Mouse (Mus musculus) midbrain, embryonic 10.5 days (tissue): ENCODE measurements at regions not wholly inside any gene's neighbourhood (a gene's known extent, or its start where the extent isn't known, plus 50 kb on each side); places are given as distances from the start of the nearest gene placed in this dataset.
"Not testable (repeated sequence)": the region's sequence is repeated elsewhere in the genome, so short reads cannot be mapped to it uniquely, and the experiment has no call there.

Experiments used
- DNase-seq: peaks from one replicate; pipeline ENCODE4 v3.0.0-alpha.2; 2017; ENCODE audit warnings: low spot score
- H3K27ac ChIP-seq: fragments of 300-500 bp; sonication (generic); replicated peaks from 2 replicates; pipeline ENCODE4 v1.5.1; 2016; ENCODE audit warnings: mild to moderate bottlenecking
- H3K27me3 ChIP-seq: fragments of 300-500 bp; sonication (generic); 2 replicates; pipeline ENCODE4 v1.6.1; 2016; ENCODE audit warnings: low read depth, mild to moderate bottlenecking; ENCODE audit not compliant: poor library complexity, severe bottlenecking
- H3K36me3 ChIP-seq: fragments of 300-500 bp; sonication (generic); 2 replicates; pipeline ENCODE4 v1.6.1; 2016; ENCODE audit warnings: mild to moderate bottlenecking, moderate library complexity
- H3K4me1 ChIP-seq: fragments of 300-500 bp; sonication (generic); 2 replicates; pipeline ENCODE4 v1.6.1; 2016
- H3K4me3 ChIP-seq: fragments of 300-500 bp; sonication (generic); 2 replicates; pipeline ENCODE4 v1.5.1; 2016; ENCODE audit warnings: mild to moderate bottlenecking, moderate library complexity
- H3K9me3 ChIP-seq: fragments of 300-500 bp; sonication (generic); replicated peaks from 2 replicates; pipeline ENCODE4 v1.6.1; 2016; ENCODE audit warnings: mild to moderate bottlenecking
- WGBS: fragments of 180-500 bp; shearing (Covaris S2); methylation state at CpG from one replicate; pipeline ENCODE4 v1.1.7; 2016; 5-methylcytosine and 5-hydroxymethylcytosine counted together

- no peak overlapping the region for H3K4me3 ChIP-seq
- H3K4me1 ChIP-seq: no peaks in the 10 kb centered on the region
- no peaks in the 10 kb centered on the region for H3K27me3 ChIP-seq
- no peak overlapping the region for H3K27ac ChIP-seq
- no peaks in the 10 kb centered on the region; the same call in 1 of the 2 replicates for H3K9me3 ChIP-seq
- no peak for DNase-seq
- H3K36me3 ChIP-seq: no peaks in the 10 kb centered on the region
- WGBS: 94% methylated on average over 1 of the region's 1 CpGs
Measured at GRCm38 (mm10) chr6:68750451-68750850, 1214.9 kb upstream of the Tacstd2 start.

DNA sequence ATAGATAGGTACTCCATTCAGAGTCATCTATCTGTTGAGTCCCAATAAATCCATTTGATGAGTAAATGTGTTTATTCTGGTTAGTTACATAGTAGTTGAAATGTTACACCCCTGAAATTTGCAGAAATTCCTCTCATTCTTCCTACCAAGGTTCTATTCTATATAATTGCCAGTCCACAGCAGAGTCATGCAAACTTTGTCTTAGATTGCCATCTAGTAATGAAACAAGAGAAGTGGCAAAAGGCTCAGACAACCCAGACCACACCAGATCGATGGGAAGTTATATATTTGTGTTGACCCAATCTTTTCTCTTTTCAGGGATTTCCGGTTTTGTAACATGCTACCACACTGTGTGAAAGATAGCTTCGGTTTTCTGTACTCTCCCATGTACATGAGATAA lies 1214.1 kb upstream of the Tacstd2 start:
- H3K9me3 ChIP-seq: no peaks in the 10 kb centered on the region; the same call in 1 of the 2 replicates
- H3K27me3 ChIP-seq: no peaks in the 10 kb centered on the region
- WGBS: 81% methylated on average over 3 of the region's 3 CpGs
- no peaks in the 10 kb centered on the region for H3K4me1 ChIP-seq
- H3K27ac ChIP-seq: no peak overlapping the region
- no peak overlapping the region for H3K4me3 ChIP-seq
- H3K36me3 ChIP-seq: no peaks in the 10 kb centered on the region
- no peak for DNase-seq

- Histone ChIP-seq H3K27me3 (no peaks in the 10 kb centered on the region), H3K4me1 (no peaks in the 10 kb centered on the region), H3K27ac (no peak overlapping the region), H3K36me3 (no peaks in the 10 kb centered on the region), H3K4me3 (no peak overlapping the region), H3K9me3 (0 out of 2 replicates have a peak, but pooled peaks cover 2% of the 10 kb centered on the region)
- DNase-seq: no peak
Measured at GRCm38 (mm10) chr6:68738573-68738972, 1203.0 kb upstream of the Tacstd2 start.

DNA sequence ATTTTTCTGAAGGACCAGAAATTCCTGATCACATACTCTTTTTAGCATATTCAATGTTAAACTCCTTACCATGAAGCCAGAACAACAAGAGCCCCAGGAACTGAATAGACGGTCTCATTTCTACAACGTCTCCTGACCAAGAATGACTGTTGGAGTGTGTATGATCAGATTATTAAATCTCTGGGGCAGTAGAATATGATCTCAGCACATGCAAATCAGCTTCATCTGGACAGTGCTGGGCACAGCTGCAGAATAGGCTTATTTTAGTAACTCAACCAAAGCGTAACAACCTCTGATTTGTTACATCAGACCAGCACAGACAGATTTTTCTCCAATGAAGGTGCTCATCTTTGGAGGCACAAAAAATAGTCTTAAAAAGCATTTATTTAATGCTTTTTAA lies 1201.1 kb upstream of the Tacstd2 start:
- no peaks in the 10 kb centered on the region for H3K36me3 ChIP-seq
- DNase-seq: no peak
- 0 out of 2 replicates have a peak, but pooled peaks cover 2% of the 10 kb centered on the region for H3K9me3 ChIP-seq
- no peak overlapping the region for H3K4me3 ChIP-seq
- no peaks in the 10 kb centered on the region for H3K27me3 ChIP-seq
- WGBS: 94% methylated on average over 3 of the region's 3 CpGs
- no peaks in the 10 kb centered on the region for H3K4me1 ChIP-seq
- H3K27ac ChIP-seq: no peak overlapping the region

GRCm38 (mm10) chr6:68736068-68736467 lies 1200.5 kb upstream of the Tacstd2 start:
- no peaks in the 10 kb centered on the region for H3K36me3 ChIP-seq
- H3K4me1 ChIP-seq: no peaks in the 10 kb centered on the region
- no peaks in the 10 kb centered on the region for H3K27me3 ChIP-seq
- H3K4me3 ChIP-seq: no peak overlapping the region
- 0 out of 2 replicates have a peak, but pooled peaks cover 2% of the 10 kb centered on the region for H3K9me3 ChIP-seq
- no peak overlapping the region for H3K27ac ChIP-seq
- DNase-seq: no peak

GRCm38 (mm10) chr6:68711084-68711483 lies 1175.5 kb upstream of the Tacstd2 start:
- DNase-seq, H3K4me3 ChIP-seq, H3K36me3 ChIP-seq, H3K4me1 ChIP-seq, H3K9me3 ChIP-seq, H3K27me3 ChIP-seq, H3K27ac ChIP-seq: not testable (repeated sequence)
- WGBS: 76% methylated on average over 1 of the region's 1 CpGs

DNA sequence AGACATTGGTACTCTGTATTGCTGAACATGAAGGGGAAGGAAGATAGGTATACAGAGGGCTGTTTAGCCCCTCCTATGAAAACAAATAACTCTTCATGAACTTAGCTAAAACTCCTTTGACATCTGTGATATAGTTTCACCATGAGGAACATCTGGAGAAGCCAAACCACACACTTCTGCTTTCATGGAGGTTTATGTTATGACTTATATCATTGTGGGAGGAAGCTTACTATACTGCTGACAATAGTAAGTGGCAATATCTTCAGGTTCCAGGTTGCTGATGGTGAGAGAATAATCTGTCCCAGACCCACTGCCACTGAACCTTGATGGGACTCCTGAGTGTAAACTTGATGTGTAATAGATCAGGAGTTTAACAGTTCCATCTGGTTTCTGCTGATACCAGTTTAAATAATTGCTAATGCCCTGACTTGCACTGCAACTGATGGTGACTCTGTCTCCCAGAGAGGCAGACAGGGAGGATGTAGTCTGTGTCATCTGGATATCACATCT lies 1168.8 kb upstream of the Tacstd2 start:
- H3K27me3 ChIP-seq, H3K27ac ChIP-seq, DNase-seq, H3K9me3 ChIP-seq, H3K36me3 ChIP-seq, H3K4me1 ChIP-seq, H3K4me3 ChIP-seq: not testable (repeated sequence)

DNA sequence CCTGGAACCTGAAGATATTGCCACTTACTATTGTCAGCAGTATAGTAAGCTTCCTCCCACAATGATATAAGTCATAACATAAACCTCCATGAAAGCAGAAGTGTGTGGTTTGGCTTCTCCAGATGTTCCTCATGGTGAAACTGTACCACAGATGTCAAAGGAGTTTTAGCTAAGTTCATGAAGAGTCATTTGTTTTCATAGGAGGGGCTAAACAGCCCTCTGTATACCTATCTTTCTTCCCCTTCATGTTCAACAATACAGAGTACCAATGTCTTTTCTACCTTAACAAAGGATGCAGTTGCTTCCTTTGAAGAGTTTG lies 1145.2 kb upstream of the Tacstd2 start:
- not testable (repeated sequence) for H3K4me3 ChIP-seq, H3K9me3 ChIP-seq, H3K4me1 ChIP-seq, H3K27me3 ChIP-seq, H3K36me3 ChIP-seq, DNase-seq, H3K27ac ChIP-seq

GRCm38 (mm10) chr6:68680099-68680791 lies 1144.6 kb upstream of the Tacstd2 start:
- Histone ChIP-seq H3K4me1 (no peaks in the 10 kb centered on the region), H3K9me3 (no peaks in the 10 kb centered on the region), H3K36me3 (no peaks in the 10 kb centered on the region), H3K27ac (no peak overlapping the region), H3K27me3 (no peaks in the 10 kb centered on the region), H3K4me3 (no peak overlapping the region)
- WGBS: 78% methylated on average over 3 of the region's 3 CpGs
- no peak for DNase-seq

DNA sequence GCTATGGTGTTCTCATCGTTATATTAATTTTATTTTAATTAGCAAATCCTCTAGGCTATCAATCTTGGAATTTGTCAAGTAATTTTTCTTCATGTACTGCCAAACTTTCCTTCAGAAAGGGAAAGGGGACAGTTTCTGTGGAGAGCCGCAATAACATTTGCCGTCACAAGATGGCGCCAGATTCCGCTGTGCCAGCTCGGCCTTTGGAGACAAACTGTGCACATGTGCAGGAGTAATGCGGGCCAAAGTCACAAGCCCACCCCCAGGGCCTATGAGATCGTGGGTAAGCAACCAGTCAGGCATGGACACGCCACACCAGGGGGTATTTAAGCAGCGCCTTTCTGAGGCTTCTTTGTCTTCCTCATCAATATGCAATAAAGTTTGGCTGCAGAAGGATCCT lies 1132.8 kb upstream of the Tacstd2 start:
- H3K9me3 ChIP-seq, H3K27ac ChIP-seq, H3K27me3 ChIP-seq, H3K4me3 ChIP-seq, H3K4me1 ChIP-seq, H3K36me3 ChIP-seq: not testable (repeated sequence)
- WGBS: 1% methylated on average over 10 of the region's 10 CpGs
- peak; percentile 62 for DNase-seq

DNA sequence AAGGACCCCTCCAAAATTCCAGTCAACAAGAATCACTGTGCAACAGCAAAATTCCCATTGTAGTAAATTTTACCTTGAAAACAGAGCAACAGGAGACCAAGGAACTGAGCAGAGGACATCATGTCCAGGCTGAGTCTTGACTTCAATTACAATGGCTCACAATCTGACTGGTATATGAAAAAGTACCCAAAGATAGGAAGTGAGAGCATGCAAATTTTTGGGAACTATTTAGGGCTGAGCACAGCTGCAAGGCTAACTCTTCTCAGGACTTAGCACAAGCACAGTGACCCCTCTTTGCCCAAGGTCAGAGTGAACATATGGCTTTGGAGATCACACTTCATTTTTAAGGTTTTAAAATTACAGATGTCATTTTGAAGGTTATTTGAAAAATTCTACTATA lies 1096.7 kb upstream of the Tacstd2 start:
- not testable (repeated sequence) for H3K4me3 ChIP-seq, H3K27me3 ChIP-seq, H3K36me3 ChIP-seq, H3K9me3 ChIP-seq, H3K4me1 ChIP-seq, H3K27ac ChIP-seq, DNase-seq

DNA sequence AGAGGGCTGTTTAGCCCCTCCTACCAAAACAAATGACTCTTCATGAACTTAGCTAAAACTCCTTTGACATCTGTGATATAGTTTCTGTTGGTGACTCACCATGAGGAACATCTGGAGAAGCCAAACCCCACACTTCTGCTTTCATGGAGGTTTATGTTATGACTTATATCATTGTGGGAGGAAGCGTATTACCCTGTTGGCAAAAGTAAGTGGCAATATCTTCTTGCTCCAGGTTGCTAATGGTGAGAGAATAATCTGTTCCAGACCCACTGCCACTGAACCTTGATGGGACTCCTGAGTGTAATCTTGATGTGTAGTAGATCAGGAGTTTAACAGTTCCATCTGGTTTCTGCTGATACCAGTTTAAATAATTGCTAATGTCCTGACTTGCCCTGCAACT lies 1096.2 kb upstream of the Tacstd2 start:
- Histone ChIP-seq H3K9me3 (no peaks in the 10 kb centered on the region), H3K4me3 (no peak overlapping the region), H3K4me1 (no peaks in the 10 kb centered on the region), H3K27me3 (no peaks in the 10 kb centered on the region), H3K27ac (no peak overlapping the region), H3K36me3 (no peaks in the 10 kb centered on the region)
- no peak for DNase-seq
- 90% methylated on average over 1 of the region's 1 CpGs for WGBS

DNA sequence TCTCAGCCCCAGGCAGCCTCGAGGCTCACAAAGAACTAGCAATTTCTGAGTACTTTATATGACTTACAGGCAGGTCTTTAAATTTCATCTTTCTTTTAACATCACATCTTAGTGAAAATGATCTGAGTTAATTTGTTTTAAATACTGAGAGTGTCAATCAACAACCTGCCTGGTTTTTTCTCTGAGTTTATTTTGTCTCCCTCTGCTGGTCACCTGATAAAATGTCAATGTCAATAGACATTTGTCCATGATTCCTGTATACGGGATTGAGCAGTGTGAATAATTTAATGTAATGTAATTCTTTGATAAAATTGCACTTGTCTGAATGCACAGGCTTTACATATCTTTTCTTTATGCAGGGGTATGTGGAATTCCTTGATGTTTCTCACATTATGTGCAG lies 1070.4 kb upstream of the Tacstd2 start:
- Histone ChIP-seq H3K4me1 (no peaks in the 10 kb centered on the region), H3K4me3 (no peak overlapping the region), H3K9me3 (0 out of 2 replicates have a peak, but pooled peaks cover 5% of the 10 kb centered on the region), H3K36me3 (no peaks in the 10 kb centered on the region), H3K27ac (no peak overlapping the region), H3K27me3 (no peaks in the 10 kb centered on the region)
- no peak for DNase-seq
- 80% methylated on average over 2 of the region's 2 CpGs for WGBS
